Mouse (Mus musculus) heart, postnatal 0 days (tissue): ENCODE results near the gene Gxylt2. TPM values are rescaled to one million over a fixed set of nuclear protein-coding genes. Genes with fewer than 3 reads are reported as not detected.

Experiments
- ATAC-seq: fragments of 200-750 bp; cut with Nextera tagmentation; 2 replicates; pipeline ENCODE4 v1.8.0; 2017; ENCODE audit warnings: low read depth, moderate number of reproducible peaks, moderate library complexity; ENCODE audit not compliant: insufficient read depth
- DNase-seq: peaks from one replicate; pipeline ENCODE4 v3.0.0-alpha.2; 2016; ENCODE audit warnings: low spot score
- H3K27ac ChIP-seq: fragments of 300-500 bp; sonication (generic); 2 replicates; pipeline ENCODE4 v1.5.1; 2014; ENCODE audit warnings: low read depth, mild to moderate bottlenecking
- H3K27me3 ChIP-seq: fragments of 300-500 bp; sonication (generic); 2 replicates; pipeline ENCODE4 v1.6.1; 2014; ENCODE audit warnings: low read length, mixed read lengths; ENCODE audit not compliant: control insufficient read depth, insufficient read depth
- H3K36me3 ChIP-seq: fragments of 300-500 bp; sonication (generic); replicated peaks from 2 replicates; pipeline ENCODE4 v1.6.1; 2014; ENCODE audit warnings: low read length, mixed read lengths; ENCODE audit not compliant: control insufficient read depth, insufficient read depth
- H3K4me1 ChIP-seq: fragments of 300-500 bp; sonication (generic); 2 replicates; pipeline ENCODE4 v1.6.1; 2014; ENCODE audit warnings: antibody characterized with exemption; ENCODE audit not compliant: control insufficient read depth, insufficient read depth
- H3K4me2 ChIP-seq: fragments of 300-500 bp; sonication (generic); 2 replicates; pipeline ENCODE4 v1.6.1; 2014; ENCODE audit warnings: low read depth, mild to moderate bottlenecking, low read length, moderate library complexity
- H3K4me3 ChIP-seq: fragments of 300-500 bp; sonication (generic); 2 replicates; pipeline ENCODE4 v1.5.1; 2014; ENCODE audit warnings: low read depth, low read length
- H3K9ac ChIP-seq: fragments of 300-500 bp; sonication (generic); replicated peaks from 2 replicates; pipeline ENCODE4 v1.6.1; 2014; ENCODE audit warnings: low read depth, low read length, mixed read lengths
- H3K9me3 ChIP-seq: fragments of 300-500 bp; sonication (generic); replicated peaks from 2 replicates; pipeline ENCODE4 v1.6.1; 2016; ENCODE audit warnings: low read length; ENCODE audit not compliant: control insufficient read depth
- CTCF ChIP-seq: IDR thresholded peaks from 2 replicates; pipeline ENCODE4 v1.5.1; 2016; ENCODE audit warnings: antibody characterized with exemption, control low read depth, low read depth
- EP300 ChIP-seq: IDR thresholded peaks from 2 replicates; pipeline ENCODE4 v1.6.1; 2016; ENCODE audit warnings: antibody characterized with exemption, low read depth
- WGBS: fragments of 180-500 bp; shearing (Covaris S2); extraction: QIAGEN DNeasy Blood & Tissue Kit; methylation state at CpG from one replicate; pipeline ENCODE4 v1.1.7; 2014; 5-methylcytosine and 5-hydroxymethylcytosine counted together
- polyA plus RNA-seq: library from polyadenylated mRNA; unstranded; fragments of >200 nt; fragmentation: Nextera tagmentation; extraction: Ambion mirVana; gene quantifications from 2 replicates; pipeline ENCODE4 v1.2.1, GENCODE M21; 2015
- total RNA-seq: library from RNA; depleted of rRNA; stranded (reverse); fragments of >200 nt; gene quantifications from 2 replicates; pipeline ENCODE4 v1.2.3, GENCODE M21; 2014; ENCODE audit warnings: low replicate concordance

The Gxylt2 gene
- total and polyA plus RNA-seq, 2 experiments from 2014 or later, result 2.4 to 4.8 TPM

- Histone ChIP-seq H3K9me3 (no peaks in the 10 kb centered on the region), H3K9ac (peak overlapping the region; percentile 57), H3K4me1 (peaks cover 8% of the 10 kb centered on the region), H3K4me2 (peak overlapping the region; percentile 86), H3K27me3 (no peaks in the 10 kb centered on the region), H3K36me3 (no peaks in the 10 kb centered on the region), H3K27ac (peak overlapping the region; percentile 39; the same call in 1 of the 2 replicates), H3K4me3 (peak overlapping the region; percentile 74)
- peak; percentile 28 for DNase-seq
- TF ChIP-seq EP300 (no peak), CTCF (no peak)
- ATAC-seq, result peak; percentile 68
- WGBS, result under 1% methylated on average over 32 of the region's 32 CpGs
Observed at GRCm38 (mm10) chr6:100670370-100670841, 34.1 kb upstream of the Gxylt2 start.

DNA sequence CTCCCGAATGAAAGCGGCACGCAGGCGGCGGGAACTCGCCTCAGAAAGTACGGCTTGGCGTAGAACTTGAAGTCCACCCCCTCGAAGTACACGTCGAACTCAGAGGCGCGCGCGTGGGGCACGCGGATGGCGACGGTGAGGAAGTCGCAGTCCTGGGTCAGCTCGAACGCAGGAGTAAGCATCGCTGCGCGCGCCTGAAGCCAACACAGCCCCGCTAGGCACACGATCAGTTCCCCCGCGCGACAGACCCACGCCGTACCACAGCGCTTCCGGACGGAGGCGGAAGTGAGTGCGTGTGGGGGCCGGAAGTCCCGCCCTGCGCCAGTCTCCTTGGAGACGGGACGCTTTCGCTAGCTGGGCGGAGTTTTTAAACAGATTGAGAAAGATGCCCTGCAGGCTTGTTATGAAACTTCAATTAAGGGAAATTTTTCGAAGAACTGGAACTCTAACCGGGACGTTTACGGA is 33.6 kb upstream of the Gxylt2 start, which contains the start of gene Shq1:
Gene Shq1 (minus strand): TSS at position 278 of the 465 bp plus-strand sequence.
- no peaks in the 10 kb centered on the region for H3K9me3 ChIP-seq
- H3K27ac ChIP-seq, result peak within 1 kb of the TSS; percentile 39; the same call in 1 of the 2 replicates
- no peaks in the 10 kb centered on the region for H3K27me3 ChIP-seq
- under 1% methylated on average over 49 of the region's 49 CpGs for WGBS
- peak within 1 kb of the TSS; percentile 74 for H3K4me3 ChIP-seq
- TF ChIP-seq EP300 (no peak), CTCF (no peak)
- H3K4me2 ChIP-seq, result peak within 1 kb of the TSS; percentile 86
- peak within 1 kb of the TSS; percentile 57 for H3K9ac ChIP-seq
- ATAC-seq (peak; percentile 94), DNase-seq (peak; percentile 79)
- peaks cover 8% of the 10 kb centered on the region for H3K4me1 ChIP-seq
- no peaks in the 10 kb centered on the region for H3K36me3 ChIP-seq

DNA sequence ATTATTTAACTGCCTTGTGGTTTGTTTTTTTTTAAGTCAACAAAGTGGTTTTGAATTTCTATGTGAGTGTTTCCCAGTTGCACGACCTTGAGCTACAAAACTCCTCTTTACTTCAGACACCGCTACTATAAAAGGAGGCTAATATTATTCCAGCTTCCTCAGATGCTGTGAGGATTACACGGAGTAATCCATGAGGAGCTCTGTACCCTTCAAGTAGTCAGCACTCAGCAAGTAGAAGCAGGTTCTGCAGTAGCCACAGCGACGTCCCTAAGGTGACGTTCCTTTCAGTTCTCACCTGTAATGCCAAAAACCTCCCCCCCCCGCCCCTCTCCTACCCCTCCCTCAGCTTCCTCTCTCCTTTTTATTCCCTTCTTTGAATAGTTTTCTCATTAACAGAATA is 33.1 kb upstream of the Gxylt2 start:
- Histone ChIP-seq H3K9ac (no peak overlapping the region), H3K4me1 (peaks cover 8% of the 10 kb centered on the region), H3K27me3 (no peaks in the 10 kb centered on the region), H3K4me2 (peak overlapping the region; percentile 86), H3K4me3 (peak overlapping the region; percentile 74), H3K36me3 (no peaks in the 10 kb centered on the region), H3K27ac (no peak overlapping the region), H3K9me3 (no peaks in the 10 kb centered on the region)
- 4% methylated on average over 7 of the region's 7 CpGs for WGBS
- TF ChIP-seq CTCF (no peak), EP300 (no peak)
- ATAC-seq, result no peak
- DNase-seq, result no peak

DNA sequence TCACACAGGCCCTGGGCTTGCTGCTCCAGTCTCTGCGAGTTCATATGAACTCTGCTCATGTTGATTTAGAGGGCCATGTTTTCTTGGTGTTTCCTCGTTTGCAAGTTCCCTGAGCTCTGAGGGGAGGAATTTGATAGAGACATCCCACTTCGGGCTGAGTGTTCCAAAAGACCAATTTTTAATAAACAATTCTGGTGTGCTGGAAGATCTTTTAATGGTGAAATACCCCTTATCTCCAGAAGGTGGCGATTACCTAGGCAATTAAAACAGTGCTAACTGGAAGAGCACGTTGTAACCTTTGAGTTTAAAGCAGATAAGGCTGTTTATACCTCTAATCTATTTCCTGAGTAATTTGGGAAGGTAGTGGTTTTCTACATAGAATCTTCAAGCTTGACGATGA is 29.6 kb upstream of the Gxylt2 start:
- H3K27ac ChIP-seq, result no peak overlapping the region
- H3K9me3 ChIP-seq, result no peaks in the 10 kb centered on the region
- H3K4me1 ChIP-seq, result peaks cover 8% of the 10 kb centered on the region
- no peak overlapping the region for H3K4me2 ChIP-seq
- H3K4me3 ChIP-seq, result no peak overlapping the region
- ATAC-seq, result no peak
- WGBS, result 23% methylated on average over 6 of the region's 6 CpGs
- H3K27me3 ChIP-seq, result no peaks in the 10 kb centered on the region
- H3K36me3 ChIP-seq, result no peaks in the 10 kb centered on the region
- DNase-seq, result no peak
- TF ChIP-seq CTCF (peak; percentile 62), EP300 (no peak)
- H3K9ac ChIP-seq, result no peak overlapping the region

- H3K9ac ChIP-seq, result no peak overlapping the region
- no peak for ATAC-seq
- no peak overlapping the region for H3K4me3 ChIP-seq
- no peak for TF ChIP-seq EP300
- no peak for TF ChIP-seq CTCF
- 89% methylated on average over 6 of the region's 7 CpGs for WGBS
- H3K9me3 ChIP-seq, result no peaks in the 10 kb centered on the region
- no peaks in the 10 kb centered on the region for H3K27me3 ChIP-seq
- peaks cover 5% of the 10 kb centered on the region for H3K4me1 ChIP-seq
- no peak for DNase-seq
- H3K4me2 ChIP-seq, result no peak overlapping the region
- H3K27ac ChIP-seq, result no peak overlapping the region
- H3K36me3 ChIP-seq, result no peaks in the 10 kb centered on the region
Observed at GRCm38 (mm10) chr6:100676461-100676860, 28.1 kb upstream of the Gxylt2 start.

- H3K4me3 ChIP-seq, result no peak overlapping the region
- no peak overlapping the region for H3K9ac ChIP-seq
- no peaks in the 10 kb centered on the region for H3K36me3 ChIP-seq
- 78% methylated on average over 2 of the region's 2 CpGs for WGBS
- no peaks in the 10 kb centered on the region for H3K9me3 ChIP-seq
- TF ChIP-seq EP300, result no peak
- TF ChIP-seq CTCF, result no peak
- no peaks in the 10 kb centered on the region for H3K4me1 ChIP-seq
- H3K27ac ChIP-seq, result no peak overlapping the region
- no peak for DNase-seq
- H3K27me3 ChIP-seq, result no peaks in the 10 kb centered on the region
- no peak overlapping the region for H3K4me2 ChIP-seq
- no peak for ATAC-seq
Observed at GRCm38 (mm10) chr6:100678636-100679035, 25.9 kb upstream of the Gxylt2 start.
